Mouse (Mus musculus) kidney, adult 9 months (tissue): ENCODE measurements around the gene Nmnat2.
"Not testable (repeated sequence)": the region's sequence is repeated elsewhere in the genome, so short reads cannot be mapped to it uniquely, and the experiment has no call there.

Experiments used
- DNase-seq: peaks from one replicate; pipeline ENCODE4 v3.0.0; 2022

Gene Nmnat2

GRCm38 (mm10) chr1:153064784-153065390 lies 110.1 kb downstream of the Nmnat2 start:
- DNase-seq = no peak

GRCm38 (mm10) chr1:153065473-153066386 lies 110.9 kb downstream of the Nmnat2 start:
- DNase-seq = peak; percentile 60

DNA sequence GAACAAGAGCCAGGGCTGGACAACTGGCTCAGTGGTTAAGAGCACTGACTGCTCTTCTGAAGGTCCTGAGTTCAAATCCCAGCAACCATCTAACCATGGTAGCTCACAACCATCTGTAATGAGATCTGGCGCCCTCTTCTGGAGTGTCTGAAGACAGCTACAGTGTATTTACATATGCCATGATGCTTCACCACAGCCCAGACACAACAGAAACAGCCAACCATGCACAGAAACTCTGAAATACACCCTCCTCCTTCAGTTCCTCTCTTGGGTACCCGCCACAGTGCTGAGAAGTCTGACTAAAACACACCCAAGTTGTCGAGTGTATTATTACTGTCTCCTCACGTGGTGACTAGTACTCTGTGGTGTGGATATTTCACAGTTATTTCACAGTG lies 111.6 kb downstream of the Nmnat2 start:
- DNase-seq = no peak

DNA sequence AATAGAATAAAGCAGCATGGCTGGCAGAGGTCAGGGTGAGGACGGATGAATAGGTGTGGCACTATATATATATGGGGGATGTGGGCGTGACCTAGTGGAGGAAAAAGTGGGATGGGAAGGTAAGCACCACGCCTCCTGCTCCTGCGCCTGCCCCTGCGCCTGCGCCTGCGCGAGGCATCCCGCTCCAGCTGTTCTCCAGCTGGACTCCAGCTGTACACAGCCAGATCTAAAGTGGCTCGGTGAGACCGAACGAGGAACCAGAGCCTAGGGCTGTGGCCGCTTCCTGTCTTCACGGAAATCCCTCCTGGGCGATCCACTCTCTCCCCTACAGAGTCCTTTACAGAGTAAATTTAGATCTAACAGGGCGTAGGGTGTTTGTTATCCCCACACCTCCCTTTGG lies 116.8 kb downstream of the Nmnat2 start:
- DNase-seq = no peak

DNA sequence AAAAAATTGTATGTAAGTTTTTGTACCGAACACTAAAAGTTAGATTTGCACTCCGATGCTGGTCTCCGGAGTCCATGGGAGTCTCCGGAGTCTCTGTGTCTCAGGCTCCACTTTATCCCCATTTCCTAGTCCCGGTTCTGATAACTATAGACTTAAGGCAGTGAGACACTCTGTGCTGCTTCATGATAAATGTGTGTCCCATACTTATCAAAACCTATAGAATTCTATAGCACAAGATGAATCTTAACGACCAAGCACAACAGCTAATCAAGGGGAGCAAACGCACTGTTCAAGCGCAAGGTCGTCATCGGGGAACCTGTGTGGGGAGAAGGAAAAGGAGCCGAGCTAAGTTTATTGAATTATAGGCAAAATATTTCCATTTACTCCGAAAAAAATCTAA lies 117.2 kb downstream of the Nmnat2 start:
- no peak for DNase-seq

DNA sequence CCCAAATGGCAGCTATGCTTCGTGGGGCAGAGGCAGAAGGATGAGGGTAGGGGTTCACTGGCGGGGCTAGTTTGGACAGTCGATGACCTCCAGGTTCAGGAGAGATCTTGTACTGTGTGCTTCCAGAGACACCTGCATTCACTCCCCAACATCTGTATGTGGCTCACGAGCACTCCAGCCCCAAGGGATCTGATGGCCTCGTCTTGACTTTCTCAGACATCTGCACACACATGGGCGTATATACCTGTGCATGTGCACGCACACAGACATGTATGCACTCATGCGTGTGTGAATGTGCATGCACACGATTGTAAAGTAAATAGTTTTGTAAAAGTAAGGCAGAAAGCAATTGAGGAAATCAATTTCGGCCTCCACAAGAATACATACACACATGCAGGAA lies 117.9 kb downstream of the Nmnat2 start:
- DNase-seq = no peak

DNA sequence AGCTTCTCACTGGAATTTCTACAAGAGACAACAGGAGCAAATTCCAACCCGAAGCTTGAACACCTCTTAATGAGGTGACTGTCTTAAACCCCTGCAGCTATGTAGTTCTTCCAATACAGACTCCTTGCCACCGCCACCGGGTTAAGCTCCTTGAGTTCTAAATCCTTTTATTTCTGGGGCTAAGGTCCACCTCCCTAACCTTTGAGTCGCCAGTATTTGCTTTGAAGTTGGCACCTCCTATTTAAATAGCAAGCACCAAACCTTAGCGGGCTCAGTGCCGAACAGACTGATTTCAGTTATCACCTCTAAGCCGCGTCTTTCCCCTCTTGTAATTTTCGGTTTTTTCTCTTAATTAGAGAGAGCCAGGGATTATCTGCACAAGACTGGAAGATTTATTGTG lies 118.6 kb downstream of the Nmnat2 start:
- no peak for DNase-seq

DNA sequence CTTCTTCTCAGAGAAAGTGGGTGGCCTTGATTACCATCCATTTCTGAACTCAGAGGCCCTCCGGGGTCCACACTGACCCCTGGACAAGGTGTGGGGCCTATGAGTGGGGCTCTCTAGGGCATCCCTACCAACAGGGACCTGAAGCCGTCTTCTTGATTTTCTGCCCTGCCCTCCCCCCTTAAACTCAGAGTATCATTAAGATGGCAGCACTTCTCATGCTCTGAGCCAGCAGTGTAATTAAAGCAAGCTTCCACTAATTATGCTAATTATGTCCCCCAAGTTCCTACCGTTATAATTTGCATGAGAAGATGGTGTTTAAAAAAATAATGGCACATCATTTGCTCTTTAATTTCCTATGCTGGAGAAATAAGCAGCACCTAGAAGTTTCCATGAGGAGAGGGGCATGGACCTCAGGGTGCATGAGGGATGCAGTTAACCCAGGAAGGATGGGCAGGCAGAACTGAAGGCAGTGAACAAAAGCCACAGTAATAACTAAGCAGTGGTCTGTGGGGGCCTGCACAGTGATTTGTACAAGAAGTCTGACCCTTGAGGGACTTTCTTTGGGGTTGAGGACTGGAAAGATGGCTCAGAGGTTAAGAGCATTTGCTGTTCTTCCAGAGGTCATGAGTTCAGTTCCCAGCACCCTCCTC lies 120.4 kb downstream of the Nmnat2 start:
- no peak for DNase-seq

DNA sequence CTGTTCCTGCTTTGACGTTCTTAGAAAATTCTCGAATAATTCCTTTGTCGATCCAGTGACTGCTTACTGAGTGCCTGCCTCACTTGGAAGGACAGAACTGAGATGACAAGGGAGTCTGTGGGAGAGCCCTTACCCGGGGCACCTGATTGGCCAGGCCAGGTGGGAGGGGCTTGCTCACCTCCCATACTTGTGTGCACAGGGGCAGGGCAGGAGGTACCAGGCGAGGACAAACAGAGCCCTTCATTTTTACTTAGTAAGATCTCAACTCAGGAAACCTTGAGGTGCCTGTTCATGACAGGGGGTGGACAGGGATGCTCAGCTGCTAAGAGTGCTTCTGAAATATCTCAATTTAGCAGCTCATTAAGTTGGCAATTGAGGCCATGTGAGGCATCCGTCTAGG lies 121.2 kb downstream of the Nmnat2 start:
- DNase-seq = no peak

DNA sequence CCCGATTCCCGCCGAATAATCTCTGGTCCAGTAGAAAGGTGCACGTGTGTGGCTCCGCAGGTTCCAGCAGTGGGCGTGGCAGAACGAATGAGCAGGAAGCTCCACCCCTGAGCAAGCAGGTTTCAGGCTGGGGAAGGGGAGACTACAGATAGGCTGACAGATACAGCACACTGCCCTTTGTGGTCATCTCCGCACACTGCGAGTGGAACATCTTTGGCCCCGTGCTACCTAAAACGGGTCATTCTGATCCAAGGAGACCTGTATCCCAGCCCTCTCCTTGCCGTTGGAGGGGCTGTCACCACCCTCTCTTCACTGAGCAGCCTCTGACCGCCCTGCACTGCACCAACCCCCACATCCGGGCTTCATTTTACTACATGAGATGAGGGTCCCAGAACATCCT lies 128.4 kb downstream of the Nmnat2 start:
- DNase-seq = not testable (repeated sequence)

- no peak for DNase-seq
These were observed 129.4 kb downstream of the Nmnat2 start for GRCm38 (mm10) chr1:153084191-153084590.

GRCm38 (mm10) chr1:153085198-153085597 lies 130.4 kb downstream of the Nmnat2 start:
- DNase-seq = no peak

- DNase-seq = no peak
These were observed 133.0 kb downstream of the Nmnat2 start for GRCm38 (mm10) chr1:153087771-153088170.

DNA sequence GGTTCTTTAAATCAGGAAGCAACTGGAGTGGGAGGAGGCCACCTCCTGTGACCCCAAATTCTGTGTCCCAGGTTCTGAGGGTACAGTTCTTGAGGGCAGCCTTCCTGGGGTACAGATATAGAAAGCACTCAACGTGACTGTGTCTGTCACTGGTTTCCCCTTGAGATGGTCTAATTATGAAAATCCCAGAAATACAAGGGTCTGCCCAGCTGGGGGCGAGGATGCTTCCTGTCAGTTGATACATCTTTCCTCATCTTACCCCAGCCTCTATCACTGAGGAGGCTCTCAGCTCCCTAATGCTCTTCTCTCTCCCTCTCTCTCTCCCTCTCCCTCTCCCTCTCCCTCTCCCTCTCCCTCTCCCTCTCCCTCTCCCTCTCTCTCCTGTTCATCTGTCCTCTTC lies 135.3 kb downstream of the Nmnat2 start:
- DNase-seq = no peak

DNA sequence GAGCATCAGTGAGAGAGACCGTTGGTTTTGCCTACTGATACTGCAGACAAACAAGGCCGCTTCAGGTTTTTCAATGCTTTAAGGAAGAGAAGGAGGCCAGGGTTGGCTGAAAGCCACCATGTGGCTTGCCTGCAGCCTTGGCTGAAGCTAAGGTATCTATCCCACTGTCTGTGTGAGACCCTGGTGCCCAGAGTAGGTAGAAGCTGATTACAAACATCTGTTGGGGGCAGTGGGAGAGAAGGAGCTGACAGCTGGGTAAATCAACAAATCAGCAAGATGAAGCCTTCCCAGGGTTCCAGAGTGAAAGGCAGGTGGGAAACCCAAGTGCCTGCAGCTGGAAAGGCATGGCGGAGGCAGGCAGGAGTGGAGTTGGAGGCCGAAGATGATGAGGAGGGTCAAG lies 136.0 kb downstream of the Nmnat2 start:
- no peak for DNase-seq

DNA sequence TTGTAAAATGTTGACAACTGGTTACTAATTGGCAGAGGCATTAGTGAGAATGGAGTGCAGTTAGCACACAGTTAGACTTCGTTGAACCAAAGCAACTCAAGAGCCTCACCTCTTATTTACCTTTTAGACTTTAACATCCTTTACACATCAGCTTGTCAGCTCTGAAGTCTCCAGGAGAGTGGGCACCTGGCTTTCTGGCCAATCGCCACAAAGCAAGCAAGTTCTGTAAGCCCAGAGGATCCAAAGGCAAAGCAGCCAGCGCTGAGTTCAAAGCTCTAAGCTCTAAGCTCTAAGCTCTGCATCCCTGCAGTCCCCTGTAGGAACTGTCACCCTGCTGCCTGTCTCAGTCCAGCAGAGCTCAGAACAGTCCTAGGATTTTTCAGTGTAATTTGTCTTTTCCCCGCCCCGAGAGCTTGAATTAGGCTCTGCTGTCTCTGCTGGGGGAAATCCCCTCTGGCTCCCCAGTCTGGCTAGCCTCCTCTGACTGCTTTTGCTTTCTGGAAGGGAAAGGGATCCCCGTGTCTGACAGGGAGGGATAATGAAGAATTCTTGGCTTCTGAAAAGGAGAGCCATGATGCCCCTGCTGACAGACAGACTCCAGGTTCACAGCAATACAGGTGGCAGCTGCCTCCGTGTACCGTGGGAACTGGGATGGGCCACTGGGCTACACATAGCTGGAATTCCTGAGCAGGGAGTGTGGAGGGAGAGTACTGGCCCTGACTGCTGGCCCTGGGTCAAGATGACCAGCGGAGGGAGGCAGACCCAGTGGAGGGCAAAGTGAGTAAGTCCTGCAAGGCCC lies 136.8 kb downstream of the Nmnat2 start:
- peak; percentile 59 for DNase-seq

GRCm38 (mm10) chr1:153092237-153092975 lies 137.6 kb downstream of the Nmnat2 start:
- DNase-seq = peak; percentile 73

- no peak for DNase-seq
These were observed 138.4 kb downstream of the Nmnat2 start for GRCm38 (mm10) chr1:153093172-153093571.

- no peak for DNase-seq
These were observed 138.8 kb downstream of the Nmnat2 start for GRCm38 (mm10) chr1:153093581-153093980.

GRCm38 (mm10) chr1:153094226-153095076 lies 139.7 kb downstream of the Nmnat2 start:
- DNase-seq = no peak

- no peak for DNase-seq
These were observed 140.5 kb downstream of the Nmnat2 start for GRCm38 (mm10) chr1:153095328-153095727.
